Mouse (Mus musculus): Measurements from ENCODE around the gene D5Ertd579e.

DNA sequence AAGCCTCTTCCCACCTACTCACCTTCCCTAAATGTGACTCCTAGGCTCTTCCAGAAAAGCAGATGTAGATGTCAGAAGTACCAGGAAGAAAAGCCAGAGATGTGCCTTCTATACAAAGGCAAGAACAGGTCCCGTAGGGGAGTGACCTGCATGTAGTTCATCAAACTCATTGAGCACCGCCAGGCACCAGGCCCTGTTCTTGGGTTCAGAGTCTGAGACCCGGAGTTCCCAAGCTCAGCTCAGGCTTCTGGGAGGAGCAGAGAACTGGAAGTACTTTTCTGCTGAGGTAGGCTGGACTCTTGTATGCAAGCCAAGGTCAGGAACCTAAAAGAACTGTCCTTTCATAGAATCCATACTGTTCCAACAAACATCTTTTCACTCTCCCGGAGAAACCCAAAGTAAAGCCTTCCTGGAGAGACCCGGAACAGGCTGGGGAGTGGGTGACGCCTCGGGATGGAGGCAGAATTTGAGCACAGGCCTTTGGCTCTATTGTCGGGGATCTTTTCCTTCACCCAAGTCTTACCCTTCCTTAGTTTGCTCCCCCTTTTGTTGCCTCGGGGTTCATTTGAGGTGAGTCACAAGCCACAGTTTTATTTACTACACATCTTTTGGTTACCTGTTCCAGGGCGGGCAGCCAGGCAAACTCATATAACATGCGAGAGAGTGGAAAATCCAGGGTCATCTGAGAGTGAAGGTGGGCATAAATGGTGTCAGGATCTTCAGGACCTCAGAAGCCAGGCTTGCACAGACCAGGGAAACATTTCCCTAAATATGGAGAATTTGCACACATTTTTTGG lies 878 bp upstream of the D5Ertd579e start:
- TF ChIP-seq POLR2A (IDR thresholded peaks at IDR 0.05; ENCODE audit: borderline replicate concordance, control insufficient read depth, low read depth, low read length) (no peak), CTCF (IDR thresholded peaks at IDR 0.05; ENCODE audit: control insufficient read depth, insufficient read depth, low read length) (no peak)

Data from bone marrow, adult 2 months (tissue).